Mouse (Mus musculus) liver, embryonic 14.5 days (tissue): ENCODE results near the gene Ssrp1.

Source experiments
- CTCF ChIP-seq: IDR thresholded peaks from 2 replicates; pipeline ENCODE4 v1.5.1; 2016; ENCODE audit warnings: antibody characterized with exemption, low read depth, control low read depth
- EP300 ChIP-seq: IDR thresholded peaks from 2 replicates; pipeline ENCODE4 v1.6.1; 2016; ENCODE audit warnings: antibody characterized with exemption, low read depth

GRCm38 (mm10) chr2:85091325-85091724 is 54.3 kb downstream of the Ssrp1 start:
- TF ChIP-seq EP300 (no peak), CTCF (no peak)
